Mouse (Mus musculus): ENCODE data around the gene Lmtk3.

- TF ChIP-seq EP300 (IDR thresholded peaks at IDR 0.05; ENCODE audit: low read depth) (no peak), CTCF (IDR thresholded peaks at IDR 0.05; ENCODE audit: low read depth) (no peak)
Observed at GRCm38 (mm10) chr7:45824598-45824997, 41.1 kb downstream of the Lmtk3 start, which contains the start of gene Kcnj14.
